Mouse (Mus musculus): ENCODE data around the gene Rpl27a.

DNA sequence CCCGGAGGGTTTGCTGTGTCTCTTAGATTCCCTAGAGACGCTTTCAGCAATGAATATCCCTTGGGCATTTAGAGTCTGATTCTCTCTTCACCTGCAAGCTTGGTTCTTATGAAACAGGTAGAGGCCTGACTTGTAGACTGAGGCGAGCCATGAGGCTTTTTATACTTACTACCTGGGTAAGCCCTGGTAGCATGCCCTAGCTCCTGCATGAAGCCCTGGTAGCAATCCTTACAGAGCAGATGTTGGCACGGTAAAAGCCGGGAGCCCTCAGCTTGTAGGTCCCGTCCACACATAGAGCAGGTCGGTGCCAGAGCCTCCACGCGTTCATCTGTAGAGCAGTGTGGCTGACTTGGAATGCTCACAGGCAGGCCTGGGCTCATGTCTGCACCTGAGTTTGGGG is 11.4 kb upstream of the Rpl27a start:
- no peak for TF ChIP-seq CHD2 (IDR thresholded peaks at IDR 0.05; ENCODE audit: low read length)
- no peak for TF ChIP-seq POLR2A (IDR thresholded peaks at IDR 0.05; ENCODE audit: control insufficient read depth in 1 of 2, insufficient read depth in 1 of 2, low read depth in 1 of 2, low read length in 2 of 2, poor library complexity in 1 of 2)
- no peak for TF ChIP-seq CTCF (IDR thresholded peaks at IDR 0.05 in 2 of 3, conservative IDR thresholded peaks at IDR 0.05 in 1 of 3; ENCODE audit: control insufficient read depth in 1 of 3, insufficient read depth in 1 of 3, low read depth in 2 of 3, low read length in 3 of 3, poor library complexity in 1 of 3, severe bottlenecking in 1 of 3)
- TF ChIP-seq SIN3A (IDR thresholded peaks at IDR 0.05; ENCODE audit: low read length), result no peak
- no peak for TF ChIP-seq EP300 (IDR thresholded peaks at IDR 0.05; ENCODE audit: low read depth in 1 of 2, low read length in 2 of 2)
- no peak for TF ChIP-seq MAX (IDR thresholded peaks at IDR 0.05; ENCODE audit: low read length)
- no peak for TF ChIP-seq ZMIZ1 (IDR thresholded peaks at IDR 0.05; ENCODE audit: low read depth, low read length)
- TF ChIP-seq UBTF (IDR thresholded peaks at IDR 0.05; ENCODE audit: borderline replicate concordance, insufficient read depth, low read depth, low read length), result no peak

All from MEL (cell line).